ENCODE assay signal across 14 mouse cellular contexts in genomic region chr17:34798071-34798470, GRCm38 (mm10). TPM values are rescaled to one million over a fixed set of nuclear protein-coding genes. Genes with fewer than 3 reads are reported as not detected.
"Had no signal": no experiment of that assay in that cellular context is flagged by ENCODE, and none has a peak within 500 bp of the region (broad histone marks: within the 10 kb centered on the region; RNA-seq: fewer than 3 reads in every experiment).

No protein-coding gene starts in this region.

RNA-seq across cellular contexts. Expression of gene Cyp21a1, which starts 6.3 kb away (rescaled TPM):
- total RNA-seq: megakaryocyte, adult 5-6 weeks; megakaryocyte-erythroid progenitor cell, adult 5-6 weeks had no signal
- polyA plus RNA-seq: lung, embryonic 14.5 days; lung, embryonic 16.5 days; midbrain, embryonic 10.5 days; midbrain, embryonic 12.5 days; midbrain, embryonic 14.5 days; midbrain, embryonic 16.5 days; myocyte; neural tube, embryonic 11.5 days; neural tube, embryonic 13.5 days; neural tube, embryonic 15.5 days; stomach, embryonic 14.5 days; urinary bladder, adult 2 months had no signal
